Mouse (Mus musculus): ENCODE results near the gene D6Ertd527e. TPM values are rescaled to one million over a fixed set of nuclear protein-coding genes. Genes with fewer than 3 reads are reported as not detected.

D6Ertd527e gene
- polyA plus RNA-seq, 1 experiment from 2014 or later: 0.29 TPM

- no peak for ATAC-seq (ENCODE audit: low FRiP score, low TSS enrichment)
- TF ChIP-seq CTCF (IDR thresholded peaks at IDR 0.05; ENCODE audit: low read depth): no peak
- Histone ChIP-seq H3K9me3 (ENCODE audit: control insufficient read depth, low read length) (no peaks in the 10 kb centered on the region), H3K4me3 (ENCODE audit: low read depth, low read length) (no peak overlapping the region), H3K9ac (ENCODE audit: low read length) (no peak overlapping the region), H3K27me3 (ENCODE audit: control insufficient read depth, insufficient read depth, low read length) (no peaks in the 10 kb centered on the region), H3K36me3 (ENCODE audit: control insufficient read depth, insufficient read depth, low read length) (peaks cover 14% of the 10 kb centered on the region; the same call in 1 of the 2 replicates), H3K4me2 (replicated peaks; ENCODE audit: low read depth) (no peak overlapping the region), H3K4me1 (replicated peaks; ENCODE audit: control insufficient read depth, insufficient read depth) (no peaks in the 10 kb centered on the region), H3K27ac (replicated peaks) (no peak overlapping the region)
- DNase-seq (ENCODE audit: low spot score): no peak
- WGBS: 52% methylated on average over 4 of the region's 4 CpGs
Observed at GRCm38 (mm10) chr6:87072759-87073158, 31.8 kb upstream of the D6Ertd527e start.

- H3K36me3 ChIP-seq (ENCODE audit: control insufficient read depth, insufficient read depth, low read length): peaks cover 6% of the 10 kb centered on the region
- no peak overlapping the region for H3K27ac ChIP-seq (replicated peaks)
- H3K4me1 ChIP-seq (replicated peaks; ENCODE audit: control insufficient read depth, insufficient read depth): no peaks in the 10 kb centered on the region
- no peaks in the 10 kb centered on the region for H3K27me3 ChIP-seq (ENCODE audit: control insufficient read depth, insufficient read depth, low read length)
- no peak overlapping the region for H3K9ac ChIP-seq (ENCODE audit: low read length)
- H3K9me3 ChIP-seq (ENCODE audit: control insufficient read depth, low read length): no peaks in the 10 kb centered on the region
- no peak for DNase-seq (ENCODE audit: low spot score)
- 55% methylated on average over 3 of the region's 3 CpGs for WGBS
- TF ChIP-seq EP300 (optimal IDR thresholded peaks at IDR 0.05): no peak
- TF ChIP-seq CTCF (IDR thresholded peaks at IDR 0.05; ENCODE audit: low read depth): no peak
- ATAC-seq (ENCODE audit: low FRiP score, low TSS enrichment): 0 out of 2 replicates have a peak, but pooled peaks have one; percentile 40
- no peak overlapping the region for H3K4me3 ChIP-seq (ENCODE audit: low read depth, low read length)
- no peak overlapping the region for H3K4me2 ChIP-seq (replicated peaks; ENCODE audit: low read depth)
Observed at GRCm38 (mm10) chr6:87075092-87075685, 29.4 kb upstream of the D6Ertd527e start.

- no peaks in the 10 kb centered on the region for H3K4me1 ChIP-seq (replicated peaks; ENCODE audit: control insufficient read depth, insufficient read depth)
- ATAC-seq (ENCODE audit: low FRiP score, low TSS enrichment) (no peak), DNase-seq (ENCODE audit: low spot score) (no peak)
- peaks cover 16% of the 10 kb centered on the region for H3K36me3 ChIP-seq (ENCODE audit: control insufficient read depth, insufficient read depth, low read length)
- H3K4me3 ChIP-seq (ENCODE audit: low read depth, low read length): no peak overlapping the region
- H3K4me2 ChIP-seq (replicated peaks; ENCODE audit: low read depth): no peak overlapping the region
- 89% methylated on average over 4 of the region's 4 CpGs for WGBS
- no peak overlapping the region for H3K27ac ChIP-seq (replicated peaks)
- no peak overlapping the region for H3K9ac ChIP-seq (ENCODE audit: low read length)
- no peaks in the 10 kb centered on the region for H3K27me3 ChIP-seq (ENCODE audit: control insufficient read depth, insufficient read depth, low read length)
- no peaks in the 10 kb centered on the region for H3K9me3 ChIP-seq (ENCODE audit: control insufficient read depth, low read length)
- TF ChIP-seq EP300 (optimal IDR thresholded peaks at IDR 0.05): no peak
- no peak for TF ChIP-seq CTCF (IDR thresholded peaks at IDR 0.05; ENCODE audit: low read depth)
Observed at GRCm38 (mm10) chr6:87079457-87079856, 25.1 kb upstream of the D6Ertd527e start.

- DNase-seq (ENCODE audit: low spot score) (peak; percentile 17), ATAC-seq (ENCODE audit: low FRiP score, low TSS enrichment) (peak; percentile 25; the same call in 1 of the 2 replicates)
- H3K4me1 ChIP-seq (replicated peaks; ENCODE audit: control insufficient read depth, insufficient read depth): no peaks in the 10 kb centered on the region
- TF ChIP-seq EP300 (optimal IDR thresholded peaks at IDR 0.05) (no peak), CTCF (IDR thresholded peaks at IDR 0.05; ENCODE audit: low read depth) (no peak)
- no peak overlapping the region for H3K4me2 ChIP-seq (replicated peaks; ENCODE audit: low read depth)
- WGBS: 64% methylated on average over 6 of the region's 6 CpGs
- H3K27me3 ChIP-seq (ENCODE audit: control insufficient read depth, insufficient read depth, low read length): no peaks in the 10 kb centered on the region
- no peak overlapping the region for H3K4me3 ChIP-seq (ENCODE audit: low read depth, low read length)
- H3K27ac ChIP-seq (replicated peaks): no peak overlapping the region
- H3K9ac ChIP-seq (ENCODE audit: low read length): no peak overlapping the region
- H3K9me3 ChIP-seq (ENCODE audit: control insufficient read depth, low read length): no peaks in the 10 kb centered on the region
- H3K36me3 ChIP-seq (ENCODE audit: control insufficient read depth, insufficient read depth, low read length): peaks cover 40% of the 10 kb centered on the region
Observed at GRCm38 (mm10) chr6:87085026-87085425, 19.5 kb upstream of the D6Ertd527e start.

- WGBS: 78% methylated on average over 5 of the region's 5 CpGs
- H3K27me3 ChIP-seq (ENCODE audit: control insufficient read depth, insufficient read depth, low read length): no peaks in the 10 kb centered on the region
- H3K9me3 ChIP-seq (ENCODE audit: control insufficient read depth, low read length): no peaks in the 10 kb centered on the region
- TF ChIP-seq EP300 (optimal IDR thresholded peaks at IDR 0.05) (no peak), CTCF (IDR thresholded peaks at IDR 0.05; ENCODE audit: low read depth) (no peak)
- H3K27ac ChIP-seq (replicated peaks): no peak overlapping the region
- H3K4me2 ChIP-seq (replicated peaks; ENCODE audit: low read depth): no peak overlapping the region
- no peak overlapping the region for H3K4me3 ChIP-seq (ENCODE audit: low read depth, low read length)
- ATAC-seq (ENCODE audit: low FRiP score, low TSS enrichment): no peak
- DNase-seq (ENCODE audit: low spot score): no peak
- H3K9ac ChIP-seq (ENCODE audit: low read length): no peak overlapping the region
- no peaks in the 10 kb centered on the region for H3K4me1 ChIP-seq (replicated peaks; ENCODE audit: control insufficient read depth, insufficient read depth)
- H3K36me3 ChIP-seq (ENCODE audit: control insufficient read depth, insufficient read depth, low read length): peaks cover 32% of the 10 kb centered on the region
Observed at GRCm38 (mm10) chr6:87088356-87088755, 16.2 kb upstream of the D6Ertd527e start.

DNA sequence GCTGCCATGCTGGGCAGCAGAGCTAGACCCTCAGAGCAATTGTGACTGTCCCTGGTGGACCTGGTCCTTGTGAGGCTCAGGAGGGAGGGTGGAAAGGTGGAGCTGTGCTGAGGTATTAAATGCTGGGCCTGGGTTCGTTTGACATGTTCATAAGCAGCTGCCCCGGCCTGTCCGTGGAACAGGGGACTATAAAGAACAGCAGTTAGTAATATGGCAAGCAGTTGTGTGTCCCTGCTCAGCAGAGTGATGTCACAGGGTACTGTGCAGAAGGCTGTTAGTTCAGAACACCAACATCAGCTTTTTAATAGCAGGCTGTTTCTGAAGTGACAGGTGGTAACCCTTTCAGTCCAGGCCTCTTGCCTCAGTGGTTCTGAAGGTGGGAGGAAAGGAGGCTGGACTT is 13.7 kb upstream of the D6Ertd527e start:
- no peaks in the 10 kb centered on the region for H3K9me3 ChIP-seq (ENCODE audit: control insufficient read depth, low read length)
- DNase-seq (ENCODE audit: low spot score) (no peak), ATAC-seq (ENCODE audit: low FRiP score, low TSS enrichment) (no peak; the same call in 1 of the 2 replicates)
- WGBS: 81% methylated on average over 3 of the region's 3 CpGs
- TF ChIP-seq CTCF (IDR thresholded peaks at IDR 0.05; ENCODE audit: low read depth) (no peak), EP300 (optimal IDR thresholded peaks at IDR 0.05) (no peak)
- no peak overlapping the region for H3K4me2 ChIP-seq (replicated peaks; ENCODE audit: low read depth)
- H3K27ac ChIP-seq (replicated peaks): no peak overlapping the region
- H3K27me3 ChIP-seq (ENCODE audit: control insufficient read depth, insufficient read depth, low read length): no peaks in the 10 kb centered on the region
- H3K4me1 ChIP-seq (replicated peaks; ENCODE audit: control insufficient read depth, insufficient read depth): no peaks in the 10 kb centered on the region
- H3K36me3 ChIP-seq (ENCODE audit: control insufficient read depth, insufficient read depth, low read length): peaks cover 24% of the 10 kb centered on the region
- no peak overlapping the region for H3K4me3 ChIP-seq (ENCODE audit: low read depth, low read length)
- H3K9ac ChIP-seq (ENCODE audit: low read length): no peak overlapping the region
